Mouse (Mus musculus) heart, adult 9 months (tissue): ENCODE measurements at regions not wholly inside any gene's neighbourhood (a gene's known extent, or its start where the extent isn't known, plus 50 kb on each side); places are given as distances from the start of the nearest gene placed in this dataset.
A peak's percentile ranks its signal among the peaks of the same experiment; 100 is the strongest.

Experiments used
- DNase-seq, 2 experiments: peaks; one replicate each; pipeline ENCODE4 v3.0.0; 2022; ENCODE audit warnings: low spot score in 2 of 2

GRCm38 (mm10) chr8:89439304-89439703 is 395.3 kb upstream of the Sall1 start:
- no peak for DNase-seq

GRCm38 (mm10) chr8:89426969-89427368 is 383.0 kb upstream of the Sall1 start:
- no peak for DNase-seq

- DNase-seq: no peak
These were observed 371.3 kb upstream of the Sall1 start for GRCm38 (mm10) chr8:89415287-89415686.

DNA sequence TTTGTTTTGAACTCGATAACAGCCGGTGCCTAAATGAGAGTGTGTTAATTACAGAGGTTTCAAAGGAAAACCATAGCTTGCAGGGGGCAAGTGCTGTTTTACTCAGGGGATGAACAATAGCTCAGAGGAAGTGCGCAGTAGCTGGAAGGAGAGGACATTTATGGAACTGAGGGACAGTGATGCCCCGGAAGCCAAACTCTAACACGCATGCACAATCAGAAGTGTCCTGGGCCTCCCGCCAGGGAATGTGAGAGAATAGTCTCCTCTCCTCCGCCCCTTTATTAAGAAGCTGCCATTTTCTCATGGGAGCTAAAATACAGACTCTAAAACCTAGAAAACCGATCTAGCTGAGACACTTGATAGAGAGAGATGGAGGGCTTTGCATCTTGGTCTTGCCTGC is 368.5 kb upstream of the Sall1 start:
- DNase-seq: no peak

GRCm38 (mm10) chr8:89412046-89412445 is 368.1 kb upstream of the Sall1 start:
- no peak for DNase-seq

- no peak for DNase-seq
These were observed 362.7 kb upstream of the Sall1 start for GRCm38 (mm10) chr8:89406688-89407087.

DNA sequence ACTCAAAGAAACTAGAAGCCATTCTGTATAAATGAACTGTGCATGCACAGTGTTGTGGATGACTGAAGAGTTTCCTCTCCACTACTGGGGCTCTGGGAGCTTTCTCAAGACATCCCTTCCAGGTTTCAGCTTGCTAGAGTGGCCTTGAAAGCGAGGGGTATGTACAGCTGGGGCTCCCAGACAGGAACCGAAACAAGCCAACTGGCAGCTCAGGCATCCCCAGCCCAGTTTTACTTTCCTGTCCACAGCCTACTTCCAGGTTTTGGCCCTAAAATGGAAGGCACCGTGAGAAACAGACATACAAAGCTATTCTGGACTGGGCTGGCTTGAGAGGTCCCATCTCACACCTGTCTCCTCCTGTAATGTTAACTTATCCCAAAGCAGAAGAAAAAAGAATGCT is 360.3 kb upstream of the Sall1 start:
- peak in 1 of 2 experiments; percentile 3 for DNase-seq

GRCm38 (mm10) chr8:89396673-89397072 is 352.7 kb upstream of the Sall1 start:
- DNase-seq: no peak

GRCm38 (mm10) chr8:89392749-89393148 is 348.8 kb upstream of the Sall1 start:
- DNase-seq: no peak

DNA sequence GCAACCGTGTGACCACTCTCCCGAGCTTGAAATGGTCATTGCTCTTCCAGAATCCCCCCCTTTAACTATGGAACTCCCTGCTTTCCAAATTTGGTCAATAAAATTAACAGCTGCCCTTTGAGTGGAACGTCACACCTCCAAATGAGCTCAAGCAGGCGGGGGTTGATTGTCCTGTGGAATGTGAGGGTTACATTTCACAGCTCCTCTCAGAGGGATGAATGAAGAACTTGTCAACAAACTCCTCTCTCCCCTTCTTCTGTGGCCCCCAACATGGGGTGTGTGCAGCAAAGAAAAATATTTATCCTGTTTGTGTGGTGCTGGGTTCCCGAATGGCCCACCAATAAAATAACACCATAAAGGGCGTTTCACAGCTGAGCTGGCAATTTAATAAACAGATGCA is 344.8 kb upstream of the Sall1 start:
- no peak for DNase-seq

- no peak for DNase-seq
These were observed 343.3 kb upstream of the Sall1 start for GRCm38 (mm10) chr8:89387295-89387694.

- no peak for DNase-seq
These were observed 341.1 kb upstream of the Sall1 start for GRCm38 (mm10) chr8:89385028-89385427.

GRCm38 (mm10) chr8:89383781-89384180 is 339.8 kb upstream of the Sall1 start:
- no peak for DNase-seq

DNA sequence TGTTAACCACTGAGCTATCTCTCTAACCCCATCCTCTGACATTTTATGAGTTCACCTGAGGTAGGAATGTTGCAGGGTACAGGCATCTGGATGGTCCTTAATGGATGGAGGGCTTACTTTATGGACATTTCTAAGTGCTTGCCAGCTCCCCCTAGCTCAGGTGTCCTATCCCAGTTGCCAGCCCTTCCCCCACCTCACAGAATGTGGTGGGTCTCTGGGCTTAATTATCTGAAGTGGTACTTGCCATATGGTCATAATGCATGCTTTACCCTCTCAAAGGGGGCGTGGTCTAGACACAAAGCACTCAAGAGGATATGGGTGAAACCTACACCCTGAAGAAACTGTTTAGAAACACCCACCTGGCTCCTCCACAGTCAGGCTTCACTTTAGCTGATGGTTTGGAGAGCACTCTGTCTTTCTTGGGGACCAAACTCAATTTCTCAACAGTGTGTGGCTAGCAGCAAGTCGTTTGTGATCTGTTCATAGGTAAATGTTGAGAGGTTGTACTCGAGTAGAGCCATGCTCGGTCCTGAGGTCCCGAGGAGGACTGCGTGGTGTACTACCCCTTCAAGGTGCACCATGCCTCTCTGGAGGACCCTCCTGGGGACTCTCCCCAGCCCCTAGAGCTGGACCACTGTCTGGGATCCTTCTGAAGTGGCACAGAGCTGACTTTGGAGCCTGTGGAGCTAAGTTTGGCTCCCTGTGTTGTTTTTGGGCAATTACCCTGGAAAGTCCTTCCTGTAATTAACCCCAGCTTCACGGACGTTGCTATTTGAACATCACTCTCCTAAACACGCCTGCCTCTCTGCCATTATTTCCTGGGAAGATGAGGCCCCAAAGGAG is 338.8 kb upstream of the Sall1 start:
- DNase-seq: no peak

GRCm38 (mm10) chr8:89380436-89380835 is 336.5 kb upstream of the Sall1 start:
- DNase-seq: no peak

GRCm38 (mm10) chr8:89372761-89373160 is 328.8 kb upstream of the Sall1 start:
- no peak for DNase-seq

- DNase-seq: no peak
These were observed 327.8 kb upstream of the Sall1 start for GRCm38 (mm10) chr8:89371773-89372132.

DNA sequence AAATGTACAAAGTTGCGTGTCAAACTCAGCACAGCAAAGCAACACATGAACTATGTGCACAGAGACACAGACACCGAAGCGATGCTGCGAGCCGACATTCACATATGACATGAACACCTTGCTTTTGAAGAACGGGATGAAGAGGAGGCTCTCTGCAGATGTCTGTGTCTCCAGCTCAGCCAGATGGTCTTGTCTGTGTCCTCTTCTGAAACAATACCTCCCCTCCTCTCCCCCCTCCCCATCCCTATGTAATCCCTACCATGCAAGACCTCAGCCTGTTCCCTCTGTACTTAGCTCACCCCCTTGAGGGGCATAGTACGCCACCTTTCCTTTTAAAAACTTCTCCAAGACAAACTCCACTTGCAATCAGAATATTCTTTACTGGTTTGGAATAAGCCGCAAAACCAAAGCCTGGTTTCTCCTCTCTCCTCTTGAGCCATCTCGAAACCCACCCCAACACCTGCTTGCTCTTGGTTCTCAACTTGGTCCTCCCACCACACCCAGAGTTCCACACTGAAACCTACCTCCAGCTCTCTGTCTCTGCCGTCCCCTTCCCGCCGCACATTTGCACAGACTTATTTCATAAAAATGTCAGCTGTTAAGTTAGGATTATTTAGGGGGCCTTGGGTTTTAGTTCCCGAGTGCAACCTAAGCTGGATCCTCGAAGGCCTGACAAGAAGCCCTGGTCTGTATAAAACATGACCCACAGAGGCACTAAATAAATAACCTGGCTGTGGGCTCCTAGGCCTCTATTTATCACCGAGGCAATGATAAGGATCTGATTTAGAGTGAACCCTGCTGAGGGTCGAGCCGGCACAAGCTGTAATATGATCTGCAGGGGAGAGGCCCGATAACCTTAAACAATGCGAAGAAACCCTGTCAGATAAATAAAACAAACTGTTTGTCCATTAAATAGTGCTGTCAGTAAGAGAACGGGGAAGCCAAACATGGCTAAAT is 327.1 kb upstream of the Sall1 start:
- DNase-seq: no peak

GRCm38 (mm10) chr8:89365430-89365829 is 321.5 kb upstream of the Sall1 start:
- no peak for DNase-seq

DNA sequence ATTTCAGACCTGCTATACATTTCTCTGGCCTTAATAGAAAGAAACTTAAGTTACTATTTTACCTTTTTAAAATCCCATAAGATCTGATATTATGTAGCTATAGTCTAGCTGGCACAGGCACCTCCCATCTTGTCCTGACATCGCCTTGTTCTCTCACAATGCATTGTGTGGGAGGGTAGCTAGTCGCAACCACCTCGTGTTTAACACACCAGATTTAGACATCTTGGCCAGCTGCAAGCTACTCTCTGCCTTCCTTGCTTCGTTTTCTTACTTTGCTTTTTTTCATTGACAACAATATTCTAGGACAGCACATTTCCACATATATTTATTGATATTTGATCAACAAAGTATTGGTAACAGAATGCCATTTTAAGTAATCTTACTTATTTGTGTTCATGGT is 314.4 kb upstream of the Sall1 start:
- no peak for DNase-seq

DNA sequence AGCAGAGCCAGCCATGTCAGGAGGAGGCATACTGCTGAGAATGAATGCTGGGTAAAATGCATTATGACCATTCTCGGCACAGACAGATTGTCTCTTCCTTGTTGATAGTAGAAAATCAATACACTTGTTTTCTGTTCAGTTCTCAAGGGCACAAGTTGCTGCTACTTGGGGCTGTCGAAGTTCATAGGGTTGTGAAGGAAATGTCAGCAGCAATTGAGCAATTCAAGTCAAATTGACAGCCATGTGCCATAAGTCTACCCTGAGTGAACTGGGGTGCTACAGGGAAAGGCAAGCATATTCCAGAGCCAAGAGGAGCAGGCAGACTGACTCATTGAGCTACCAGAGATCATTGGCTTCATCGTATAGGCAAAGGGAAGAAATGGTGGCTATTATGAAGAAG is 301.6 kb upstream of the Sall1 start:
- DNase-seq: no peak

DNA sequence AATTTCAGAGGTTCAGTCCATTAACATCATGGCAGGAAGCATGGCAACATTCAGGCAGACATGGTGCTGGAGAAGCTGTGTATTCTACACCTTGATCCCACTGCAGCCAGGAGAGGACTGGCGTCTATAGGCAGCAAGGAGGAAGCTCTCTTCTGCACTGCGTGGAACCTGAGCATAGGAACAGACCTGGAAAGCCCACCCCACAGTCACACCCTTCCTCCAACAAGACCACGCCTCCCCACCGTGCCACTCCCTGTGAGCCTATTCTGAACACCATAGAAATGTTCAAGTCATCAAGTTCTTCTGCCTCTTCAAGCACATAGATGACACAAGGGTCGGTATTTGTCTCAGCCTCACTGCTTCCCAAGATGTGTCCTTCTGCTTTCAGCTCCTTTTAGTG is 297.7 kb upstream of the Sall1 start:
- DNase-seq: no peak

- no peak for DNase-seq
These were observed 291.5 kb upstream of the Sall1 start for GRCm38 (mm10) chr8:89335416-89335815.
